Mouse (Mus musculus): ENCODE measurements around the gene Ralgps2. TPM values are rescaled to one million over a fixed set of nuclear protein-coding genes. Genes with fewer than 3 reads are reported as not detected.

Gene Ralgps2
- polyA plus RNA-seq, 1 experiment from 2014 or later, result 34.1 TPM

GRCm38 (mm10) chr1:156981975-156982374 lies 42.5 kb upstream of the Ralgps2 start:
- Histone ChIP-seq H3K4me2 (replicated peaks; ENCODE audit: low read depth) (no peak overlapping the region), H3K9me3 (ENCODE audit: control insufficient read depth) (no peaks in the 10 kb centered on the region), H3K27ac (ENCODE audit: low read depth, low read length) (no peak overlapping the region), H3K27me3 (replicated peaks; ENCODE audit: control insufficient read depth, insufficient read depth, low read length) (no peaks in the 10 kb centered on the region), H3K36me3 (ENCODE audit: control insufficient read depth, insufficient read depth) (no peaks in the 10 kb centered on the region), H3K4me3 (ENCODE audit: low read depth, low read length) (no peak overlapping the region), H3K9ac (ENCODE audit: low read depth, low read length) (no peak overlapping the region), H3K4me1 (replicated peaks; ENCODE audit: control insufficient read depth, insufficient read depth, low read length) (0 out of 2 replicates have a peak, but pooled peaks cover 3% of the 10 kb centered on the region)
- no peak for ATAC-seq
- 75% methylated on average over 9 of the region's 9 CpGs for WGBS
- TF ChIP-seq CTCF (IDR thresholded peaks at IDR 0.05; ENCODE audit: low read depth), result no peak

GRCm38 (mm10) chr1:156979722-156980121 lies 40.3 kb upstream of the Ralgps2 start:
- Histone ChIP-seq H3K4me1 (replicated peaks; ENCODE audit: control insufficient read depth, insufficient read depth, low read length) (no peaks in the 10 kb centered on the region), H3K27me3 (replicated peaks; ENCODE audit: control insufficient read depth, insufficient read depth, low read length) (no peaks in the 10 kb centered on the region), H3K4me2 (replicated peaks; ENCODE audit: low read depth) (no peak overlapping the region), H3K9ac (ENCODE audit: low read depth, low read length) (no peak overlapping the region), H3K4me3 (ENCODE audit: low read depth, low read length) (no peak overlapping the region), H3K9me3 (ENCODE audit: control insufficient read depth) (no peaks in the 10 kb centered on the region), H3K27ac (ENCODE audit: low read depth, low read length) (no peak overlapping the region), H3K36me3 (ENCODE audit: control insufficient read depth, insufficient read depth) (no peaks in the 10 kb centered on the region)
- no peak for TF ChIP-seq CTCF (IDR thresholded peaks at IDR 0.05; ENCODE audit: low read depth)
- 85% methylated on average over 4 of the region's 4 CpGs for WGBS
- ATAC-seq, result no peak

GRCm38 (mm10) chr1:156978656-156979055 lies 39.2 kb upstream of the Ralgps2 start:
- H3K9me3 ChIP-seq (ENCODE audit: control insufficient read depth), result no peaks in the 10 kb centered on the region
- no peak overlapping the region for H3K4me3 ChIP-seq (ENCODE audit: low read depth, low read length)
- peak; percentile 83 for ATAC-seq
- H3K4me1 ChIP-seq (replicated peaks; ENCODE audit: control insufficient read depth, insufficient read depth, low read length), result no peaks in the 10 kb centered on the region
- no peak overlapping the region for H3K27ac ChIP-seq (ENCODE audit: low read depth, low read length)
- 47% methylated on average over 7 of the region's 7 CpGs for WGBS
- no peaks in the 10 kb centered on the region for H3K27me3 ChIP-seq (replicated peaks; ENCODE audit: control insufficient read depth, insufficient read depth, low read length)
- H3K36me3 ChIP-seq (ENCODE audit: control insufficient read depth, insufficient read depth), result no peaks in the 10 kb centered on the region
- no peak overlapping the region for H3K4me2 ChIP-seq (replicated peaks; ENCODE audit: low read depth)
- no peak overlapping the region for H3K9ac ChIP-seq (ENCODE audit: low read depth, low read length)
- no peak for TF ChIP-seq CTCF (IDR thresholded peaks at IDR 0.05; ENCODE audit: low read depth)

- no peak for ATAC-seq
- Histone ChIP-seq H3K4me2 (replicated peaks; ENCODE audit: low read depth) (no peak overlapping the region), H3K9ac (ENCODE audit: low read depth, low read length) (no peak overlapping the region), H3K4me3 (ENCODE audit: low read depth, low read length) (no peak overlapping the region), H3K36me3 (ENCODE audit: control insufficient read depth, insufficient read depth) (no peaks in the 10 kb centered on the region), H3K27me3 (replicated peaks; ENCODE audit: control insufficient read depth, insufficient read depth, low read length) (no peaks in the 10 kb centered on the region), H3K4me1 (replicated peaks; ENCODE audit: control insufficient read depth, insufficient read depth, low read length) (no peaks in the 10 kb centered on the region), H3K9me3 (ENCODE audit: control insufficient read depth) (no peaks in the 10 kb centered on the region), H3K27ac (ENCODE audit: low read depth, low read length) (no peak overlapping the region)
- TF ChIP-seq CTCF (IDR thresholded peaks at IDR 0.05; ENCODE audit: low read depth), result no peak
- WGBS, result 82% methylated on average over 6 of the region's 6 CpGs
These were observed 34.4 kb upstream of the Ralgps2 start for GRCm38 (mm10) chr1:156973857-156974256.

- Histone ChIP-seq H3K4me2 (replicated peaks; ENCODE audit: low read depth) (no peak overlapping the region), H3K9me3 (ENCODE audit: control insufficient read depth) (no peaks in the 10 kb centered on the region), H3K9ac (ENCODE audit: low read depth, low read length) (no peak overlapping the region), H3K36me3 (ENCODE audit: control insufficient read depth, insufficient read depth) (no peaks in the 10 kb centered on the region), H3K27me3 (replicated peaks; ENCODE audit: control insufficient read depth, insufficient read depth, low read length) (no peaks in the 10 kb centered on the region), H3K4me3 (ENCODE audit: low read depth, low read length) (no peak overlapping the region), H3K4me1 (replicated peaks; ENCODE audit: control insufficient read depth, insufficient read depth, low read length) (no peaks in the 10 kb centered on the region), H3K27ac (ENCODE audit: low read depth, low read length) (no peak overlapping the region)
- ATAC-seq, result no peak
- WGBS, result 80% methylated on average over 4 of the region's 4 CpGs
- no peak for TF ChIP-seq CTCF (IDR thresholded peaks at IDR 0.05; ENCODE audit: low read depth)
These were observed 33.0 kb upstream of the Ralgps2 start for GRCm38 (mm10) chr1:156972391-156972790.

- WGBS, result 64% methylated on average over 7 of the region's 7 CpGs
- ATAC-seq, result no peak
- no peak for TF ChIP-seq CTCF (IDR thresholded peaks at IDR 0.05; ENCODE audit: low read depth)
These were observed 31.9 kb upstream of the Ralgps2 start for GRCm38 (mm10) chr1:156971206-156971811.

GRCm38 (mm10) chr1:156970641-156971040 lies 31.2 kb upstream of the Ralgps2 start:
- no peak for TF ChIP-seq CTCF (IDR thresholded peaks at IDR 0.05; ENCODE audit: low read depth)
- 62% methylated on average over 6 of the region's 6 CpGs for WGBS

More at GRCm38 (mm10) chr1:156971206-156971811, 31.9 kb upstream of the Ralgps2 start:
- no peaks in the 10 kb centered on the region for H3K9me3 ChIP-seq (ENCODE audit: control insufficient read depth)
- no peaks in the 10 kb centered on the region for H3K4me1 ChIP-seq (replicated peaks; ENCODE audit: control insufficient read depth, insufficient read depth, low read length)
- no peak overlapping the region for H3K4me2 ChIP-seq (replicated peaks; ENCODE audit: low read depth)
- H3K36me3 ChIP-seq (ENCODE audit: control insufficient read depth, insufficient read depth), result no peaks in the 10 kb centered on the region
- H3K4me3 ChIP-seq (ENCODE audit: low read depth, low read length), result no peak overlapping the region
- H3K27ac ChIP-seq (ENCODE audit: low read depth, low read length), result no peak overlapping the region
- H3K27me3 ChIP-seq (replicated peaks; ENCODE audit: control insufficient read depth, insufficient read depth, low read length), result no peaks in the 10 kb centered on the region
- no peak overlapping the region for H3K9ac ChIP-seq (ENCODE audit: low read depth, low read length)

More at GRCm38 (mm10) chr1:156970641-156971040, 31.2 kb upstream of the Ralgps2 start:
- no peak overlapping the region for H3K4me2 ChIP-seq (replicated peaks; ENCODE audit: low read depth)
- no peaks in the 10 kb centered on the region for H3K4me1 ChIP-seq (replicated peaks; ENCODE audit: control insufficient read depth, insufficient read depth, low read length)
- H3K4me3 ChIP-seq (ENCODE audit: low read depth, low read length), result no peak overlapping the region
- H3K36me3 ChIP-seq (ENCODE audit: control insufficient read depth, insufficient read depth), result no peaks in the 10 kb centered on the region
- H3K9ac ChIP-seq (ENCODE audit: low read depth, low read length), result no peak overlapping the region
- no peaks in the 10 kb centered on the region for H3K27me3 ChIP-seq (replicated peaks; ENCODE audit: control insufficient read depth, insufficient read depth, low read length)
- no peak for ATAC-seq
- H3K27ac ChIP-seq (ENCODE audit: low read depth, low read length), result no peak overlapping the region
- H3K9me3 ChIP-seq (ENCODE audit: control insufficient read depth), result no peaks in the 10 kb centered on the region

All from intestine, postnatal 0 days (tissue).